In the genomic region with DNA sequence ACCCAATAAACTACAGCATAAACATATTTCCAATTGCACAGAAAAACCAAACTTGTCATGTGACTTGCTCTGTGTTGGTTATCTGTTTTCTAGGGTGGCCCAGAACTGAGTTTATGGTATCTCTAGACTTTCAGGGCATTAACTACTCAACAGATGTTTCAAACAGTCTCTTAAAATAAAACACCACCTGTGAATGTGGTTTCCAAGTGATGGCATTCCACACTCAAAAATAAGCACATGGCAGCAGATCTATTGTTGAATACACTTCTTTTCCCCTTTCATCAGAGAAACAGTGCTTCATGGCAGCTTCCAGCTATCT, we compare ENCODE assay signal across 2 mouse cellular contexts.
A peak's percentile ranks its signal among the peaks of the same experiment; 100 is the strongest.
TF ChIP-seq lines count a peak whose summit lies in the region.

No protein-coding gene starts in this region.

TF ChIP-seq in CH12.LX, 34 proteins besides CTCF, POLR2A, EP300 and RAD21 (continued from another document):
- TF ChIP-seq ETS1 (conservative IDR thresholded peaks at IDR 0.05; ENCODE audit: low read depth, low read length): peak; percentile 34; the same call in 1 of the 2 replicates
- TF ChIP-seq MXI1 (IDR thresholded peaks at IDR 0.05; ENCODE audit: low read depth, low read length): 0 out of 2 replicates have a peak, but pooled peaks have one; percentile 18
TF ChIP-seq in CH12.LX: peak in this region for 4.

TF ChIP-seq in MEL, 35 proteins besides CTCF, POLR2A, EP300 and RAD21 (continued from another document):
- TF ChIP-seq RCOR1 (IDR thresholded peaks at IDR 0.05; ENCODE audit: low read depth, low read length) (no peak), TAL1 (IDR thresholded peaks at IDR 0.05; ENCODE audit: low read length) (no peak), ETS1 (IDR thresholded peaks at IDR 0.05; ENCODE audit: low read depth, low read length) (peak; percentile 68), TCF12 (IDR thresholded peaks at IDR 0.05; ENCODE audit: low read depth, low read length) (peak; percentile 77), POLR2AphosphoS5 (IDR thresholded peaks at IDR 0.05; ENCODE audit: borderline replicate concordance, low read depth, low read length) (no peak), MXI1 (IDR thresholded peaks at IDR 0.05; ENCODE audit: low read depth, low read length) (no peak), USF1 (IDR thresholded peaks at IDR 0.05; ENCODE audit: low read depth, low read length) (peak; percentile 67; the same call in 1 of the 2 replicates), BHLHE40 (IDR thresholded peaks at IDR 0.05; ENCODE audit: borderline replicate concordance, low read depth, low read length) (no peak), CHD2 (IDR thresholded peaks at IDR 0.05; ENCODE audit: low read length) (no peak), GATA1 (IDR thresholded peaks at IDR 0.05; ENCODE audit: low read depth, low read length) (no peak; the same call in 1 of the 2 replicates), USF2 (IDR thresholded peaks at IDR 0.05; ENCODE audit: borderline replicate concordance in 1 of 2, insufficient read depth in 1 of 2, low read depth in 1 of 2, low read length in 2 of 2) (no peak), HCFC1 (IDR thresholded peaks at IDR 0.05; ENCODE audit: low read depth, low read length) (no peak), MAFK (IDR thresholded peaks at IDR 0.05; ENCODE audit: borderline replicate concordance, low read depth, low read length) (no peak), SIN3A (IDR thresholded peaks at IDR 0.05; ENCODE audit: low read length) (no peak), CHD1 (IDR thresholded peaks at IDR 0.05; ENCODE audit: low read depth, low read length) (no peak), MAX (IDR thresholded peaks at IDR 0.05; ENCODE audit: low read length) (no peak), ZNF384 (IDR thresholded peaks at IDR 0.05; ENCODE audit: low read depth, low read length) (no peak), MAZ (IDR thresholded peaks at IDR 0.05; ENCODE audit: low read depth, low read length) (no peak), GABPA (IDR thresholded peaks at IDR 0.05; ENCODE audit: low read depth, low read length) (no peak), TBP (IDR thresholded peaks at IDR 0.05; ENCODE audit: low read depth, low read length) (no peak)
